Mouse (Mus musculus) neural tube, embryonic 10.5 days (tissue): Measurements from ENCODE around the gene Vmn1r118.
"Not testable (repeated sequence)": the region's sequence is repeated elsewhere in the genome, so short reads cannot be mapped to it uniquely, and the experiment has no call there.

ENCODE experiments used
- DNase-seq: peaks from one replicate; pipeline ENCODE4 v3.0.0-alpha.2; 2017; ENCODE audit warnings: low spot score; ENCODE audit errors: extremely low spot score

The Vmn1r118 gene

GRCm38 (mm10) chr7:20912247-20912646 lies at the start of gene Vmn1r118:
TSS of gene Vmn1r118 (minus strand) at chr7:20912347.
- not testable (repeated sequence) for DNase-seq

- DNase-seq, result not testable (repeated sequence)
Measured at GRCm38 (mm10) chr7:20884021-20884420, 28.1 kb downstream of the Vmn1r118 start, which contains the start of gene Vmn1r117. TSS of gene Vmn1r117 (minus strand) at chr7:20884121.

GRCm38 (mm10) chr7:20871956-20872355 lies 40.2 kb downstream of the Vmn1r118 start, which contains the start of gene Vmn1r116:
TSS of gene Vmn1r116 (plus strand) at chr7:20872256.
- not testable (repeated sequence) for DNase-seq
